Mouse (Mus musculus): ENCODE measurements around the gene Fbn1. TPM values are rescaled to one million over a fixed set of nuclear protein-coding genes. Genes with fewer than 3 reads are reported as not detected.
A peak's percentile ranks its signal among the peaks of the same experiment; 100 is the strongest.
"Not testable (repeated sequence)": the region's sequence is repeated elsewhere in the genome, so short reads cannot be mapped to it uniquely, and the experiment has no call there.

Gene Fbn1
- polyA plus RNA-seq, 1 experiment from 2014 or later = 14.8 TPM

DNA sequence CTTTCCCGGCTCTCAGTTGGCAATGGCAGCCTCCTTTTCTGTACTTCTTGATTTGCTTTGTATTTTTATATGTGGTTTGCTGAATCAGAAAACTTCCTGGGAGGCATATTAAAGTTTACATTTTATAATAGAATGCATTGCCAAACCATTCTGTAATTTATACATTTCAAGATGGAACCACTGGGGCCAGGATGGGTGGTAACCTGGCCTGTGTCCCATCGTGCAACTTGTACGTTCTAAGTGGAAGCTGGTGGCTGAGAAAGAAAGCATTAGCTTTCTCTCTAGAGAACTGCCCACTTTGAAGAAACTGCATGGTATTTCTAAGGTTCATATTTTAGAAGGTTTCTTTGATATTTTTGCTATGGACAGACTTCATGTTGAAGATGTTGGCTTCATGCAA lies 212.3 kb downstream of the Fbn1 start:
- Histone ChIP-seq H3K9ac (ENCODE audit: low read length) (no peak overlapping the region), H3K4me2 (ENCODE audit: low read depth, low read length) (no peak overlapping the region), H3K36me3 (ENCODE audit: control insufficient read depth, insufficient read depth) (no peaks in the 10 kb centered on the region), H3K27ac (ENCODE audit: low read length) (no peak overlapping the region), H3K4me1 (ENCODE audit: control insufficient read depth, insufficient read depth, low read length) (no peaks in the 10 kb centered on the region), H3K9me3 (replicated peaks; ENCODE audit: control insufficient read depth, low read length) (no peaks in the 10 kb centered on the region), H3K4me3 (ENCODE audit: low read length) (no peak overlapping the region), H3K27me3 (ENCODE audit: control insufficient read depth, insufficient read depth, low read length) (no peaks in the 10 kb centered on the region)
- 74% methylated on average over 3 of the region's 3 CpGs for WGBS
- ATAC-seq (replicated peaks; ENCODE audit: extremely low read depth, insufficient read depth, low FRiP score) = no peak

DNA sequence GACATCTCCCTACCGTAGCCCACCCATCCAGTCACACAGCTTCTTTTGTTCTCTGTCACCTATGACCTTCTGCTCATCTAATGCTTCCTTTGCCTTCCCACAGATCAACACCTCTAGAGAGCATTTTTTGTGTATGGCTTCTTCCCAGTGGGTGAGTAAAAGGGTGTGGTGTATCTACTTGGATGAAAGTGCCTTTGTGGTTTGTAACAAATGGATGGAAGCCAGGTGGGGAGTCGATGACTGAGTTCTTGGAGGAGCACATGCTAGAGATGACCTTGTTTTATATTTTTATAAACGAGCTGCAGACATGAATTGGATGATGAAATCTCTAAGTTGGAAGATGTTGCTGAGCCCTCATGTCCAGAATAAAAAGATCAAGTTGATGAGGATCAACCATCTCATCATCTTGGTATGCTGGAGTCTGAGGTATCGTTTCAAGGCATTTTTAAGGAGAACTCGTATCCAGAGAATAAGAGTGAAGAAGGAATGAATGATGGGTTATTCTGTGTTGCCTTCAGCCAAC lies 213.8 kb downstream of the Fbn1 start:
- Histone ChIP-seq H3K27ac (ENCODE audit: low read length) (no peak overlapping the region), H3K4me1 (ENCODE audit: control insufficient read depth, insufficient read depth, low read length) (no peaks in the 10 kb centered on the region), H3K4me2 (ENCODE audit: low read depth, low read length) (no peak overlapping the region), H3K36me3 (ENCODE audit: control insufficient read depth, insufficient read depth) (no peaks in the 10 kb centered on the region), H3K9ac (ENCODE audit: low read length) (no peak overlapping the region), H3K27me3 (ENCODE audit: control insufficient read depth, insufficient read depth, low read length) (no peaks in the 10 kb centered on the region), H3K9me3 (replicated peaks; ENCODE audit: control insufficient read depth, low read length) (no peaks in the 10 kb centered on the region), H3K4me3 (ENCODE audit: low read length) (no peak overlapping the region)
- ATAC-seq (replicated peaks; ENCODE audit: extremely low read depth, insufficient read depth, low FRiP score) = no peak
- 77% methylated on average over 5 of the region's 5 CpGs for WGBS

- no peaks in the 10 kb centered on the region for H3K36me3 ChIP-seq (ENCODE audit: control insufficient read depth, insufficient read depth)
- no peak for ATAC-seq (replicated peaks; ENCODE audit: extremely low read depth, insufficient read depth, low FRiP score)
- H3K27me3 ChIP-seq (ENCODE audit: control insufficient read depth, insufficient read depth, low read length) = no peaks in the 10 kb centered on the region
- 37% methylated on average over 7 of the region's 7 CpGs for WGBS
- no peak overlapping the region for H3K9ac ChIP-seq (ENCODE audit: low read length)
- no peaks in the 10 kb centered on the region for H3K4me1 ChIP-seq (ENCODE audit: control insufficient read depth, insufficient read depth, low read length)
- no peak overlapping the region for H3K4me2 ChIP-seq (ENCODE audit: low read depth, low read length)
- no peak overlapping the region for H3K27ac ChIP-seq (ENCODE audit: low read length)
- H3K9me3 ChIP-seq (replicated peaks; ENCODE audit: control insufficient read depth, low read length) = no peaks in the 10 kb centered on the region
- no peak overlapping the region for H3K4me3 ChIP-seq (ENCODE audit: low read length)
Observed at GRCm38 (mm10) chr2:125292616-125293015, 215.2 kb downstream of the Fbn1 start.

- no peak for ATAC-seq (replicated peaks; ENCODE audit: extremely low read depth, insufficient read depth, low FRiP score)
- Histone ChIP-seq H3K27ac (ENCODE audit: low read length) (no peak overlapping the region), H3K9ac (ENCODE audit: low read length) (no peak overlapping the region), H3K4me2 (ENCODE audit: low read depth, low read length) (no peak overlapping the region), H3K9me3 (replicated peaks; ENCODE audit: control insufficient read depth, low read length) (no peaks in the 10 kb centered on the region), H3K27me3 (ENCODE audit: control insufficient read depth, insufficient read depth, low read length) (no peaks in the 10 kb centered on the region), H3K4me1 (ENCODE audit: control insufficient read depth, insufficient read depth, low read length) (no peaks in the 10 kb centered on the region), H3K4me3 (ENCODE audit: low read length) (no peak overlapping the region), H3K36me3 (ENCODE audit: control insufficient read depth, insufficient read depth) (no peaks in the 10 kb centered on the region)
- WGBS = 34% methylated on average over 1 of the region's 1 CpGs
Observed at GRCm38 (mm10) chr2:125291101-125291500, 216.7 kb downstream of the Fbn1 start.

GRCm38 (mm10) chr2:125290197-125290965 lies 217.4 kb downstream of the Fbn1 start:
- WGBS = 75% methylated on average over 10 of the region's 10 CpGs
- no peak overlapping the region for H3K9ac ChIP-seq (ENCODE audit: low read length)
- no peaks in the 10 kb centered on the region for H3K4me1 ChIP-seq (ENCODE audit: control insufficient read depth, insufficient read depth, low read length)
- H3K9me3 ChIP-seq (replicated peaks; ENCODE audit: control insufficient read depth, low read length) = no peaks in the 10 kb centered on the region
- H3K4me3 ChIP-seq (ENCODE audit: low read length) = no peak overlapping the region
- H3K27ac ChIP-seq (ENCODE audit: low read length) = no peak overlapping the region
- H3K27me3 ChIP-seq (ENCODE audit: control insufficient read depth, insufficient read depth, low read length) = no peaks in the 10 kb centered on the region
- H3K4me2 ChIP-seq (ENCODE audit: low read depth, low read length) = no peak overlapping the region
- no peaks in the 10 kb centered on the region for H3K36me3 ChIP-seq (ENCODE audit: control insufficient read depth, insufficient read depth)
- peak; percentile 52; the same call in 1 of the 2 replicates for ATAC-seq (replicated peaks; ENCODE audit: extremely low read depth, insufficient read depth, low FRiP score)

DNA sequence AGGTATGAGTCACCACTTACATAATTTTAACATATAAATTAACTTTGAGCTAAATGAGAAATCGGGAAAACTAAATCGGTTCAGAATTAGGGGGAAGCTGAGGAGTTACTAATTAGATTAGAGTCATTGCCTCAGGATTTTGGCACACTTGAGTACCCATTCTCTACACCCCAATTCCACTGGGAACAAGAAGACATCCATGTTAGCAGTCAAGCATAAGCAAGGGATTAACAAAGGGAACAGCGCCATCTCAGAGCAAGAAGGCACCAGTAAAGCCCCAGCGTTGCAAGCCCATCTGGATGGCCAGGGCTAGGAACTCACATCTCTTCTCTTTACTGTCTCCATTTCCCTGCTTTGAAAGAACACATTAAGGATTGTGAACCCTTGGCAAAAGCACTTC lies 222.0 kb downstream of the Fbn1 start:
- Histone ChIP-seq H3K36me3 (ENCODE audit: control insufficient read depth, insufficient read depth) (no peaks in the 10 kb centered on the region), H3K9ac (ENCODE audit: low read length) (no peak overlapping the region)
- WGBS = 84% methylated on average over 4 of the region's 4 CpGs

GRCm38 (mm10) chr2:125282334-125283206 lies 225.2 kb downstream of the Fbn1 start:
- WGBS = 58% methylated on average over 14 of the region's 14 CpGs
- no peak for ATAC-seq (replicated peaks; ENCODE audit: extremely low read depth, insufficient read depth, low FRiP score)
- Histone ChIP-seq H3K27ac (ENCODE audit: low read length) (no peak overlapping the region), H3K9me3 (replicated peaks; ENCODE audit: control insufficient read depth, low read length) (no peaks in the 10 kb centered on the region), H3K27me3 (ENCODE audit: control insufficient read depth, insufficient read depth, low read length) (no peaks in the 10 kb centered on the region), H3K4me2 (ENCODE audit: low read depth, low read length) (peak overlapping the region; percentile 32), H3K4me1 (ENCODE audit: control insufficient read depth, insufficient read depth, low read length) (0 out of 2 replicates have a peak, but pooled peaks cover 5% of the 10 kb centered on the region), H3K36me3 (ENCODE audit: control insufficient read depth, insufficient read depth) (no peaks in the 10 kb centered on the region), H3K4me3 (ENCODE audit: low read length) (no peak overlapping the region), H3K9ac (ENCODE audit: low read length) (no peak overlapping the region)

More for the DNA sequence above, 222.0 kb downstream of the Fbn1 start:
- Histone ChIP-seq H3K27me3 (ENCODE audit: control insufficient read depth, insufficient read depth, low read length) (no peaks in the 10 kb centered on the region), H3K9me3 (replicated peaks; ENCODE audit: control insufficient read depth, low read length) (no peaks in the 10 kb centered on the region), H3K4me2 (ENCODE audit: low read depth, low read length) (no peak overlapping the region), H3K27ac (ENCODE audit: low read length) (no peak overlapping the region), H3K4me3 (ENCODE audit: low read length) (no peak overlapping the region), H3K4me1 (ENCODE audit: control insufficient read depth, insufficient read depth, low read length) (0 out of 2 replicates have a peak, but pooled peaks cover 2% of the 10 kb centered on the region)
- no peak for ATAC-seq (replicated peaks; ENCODE audit: extremely low read depth, insufficient read depth, low FRiP score)

GRCm38 (mm10) chr2:125279995-125280394 lies 227.8 kb downstream of the Fbn1 start:
- not testable (repeated sequence) for H3K9ac ChIP-seq (ENCODE audit: low read length); H3K4me3 ChIP-seq (ENCODE audit: low read length); H3K27me3 ChIP-seq (ENCODE audit: control insufficient read depth, insufficient read depth, low read length); H3K9me3 ChIP-seq (replicated peaks; ENCODE audit: control insufficient read depth, low read length); H3K27ac ChIP-seq (ENCODE audit: low read length); H3K36me3 ChIP-seq (ENCODE audit: control insufficient read depth, insufficient read depth); H3K4me2 ChIP-seq (ENCODE audit: low read depth, low read length); H3K4me1 ChIP-seq (ENCODE audit: control insufficient read depth, insufficient read depth, low read length); ATAC-seq (replicated peaks; ENCODE audit: extremely low read depth, insufficient read depth, low FRiP score)
- 66% methylated on average over 9 of the region's 9 CpGs for WGBS

DNA sequence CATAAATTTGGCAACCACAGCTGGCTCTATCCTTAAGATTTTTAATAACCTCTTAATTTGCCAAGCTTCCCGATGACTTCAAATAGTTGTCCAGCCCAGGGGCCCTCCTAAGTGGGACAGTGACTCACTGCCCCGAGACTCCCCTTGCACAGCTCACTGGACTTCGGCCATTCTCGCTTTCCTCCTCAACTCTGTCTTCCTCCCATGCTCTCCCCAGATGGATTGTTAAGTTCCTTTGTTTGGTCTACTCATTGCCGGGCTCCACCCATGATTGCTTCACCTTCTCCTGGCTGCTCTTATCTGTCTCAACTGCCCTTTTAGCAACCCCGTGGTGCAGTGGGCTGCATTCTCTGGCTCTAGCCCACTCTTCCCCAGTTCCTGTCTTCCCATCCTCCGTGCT lies 229.3 kb downstream of the Fbn1 start:
- Histone ChIP-seq H3K4me1 (ENCODE audit: control insufficient read depth, insufficient read depth, low read length) (0 out of 2 replicates have a peak, but pooled peaks cover 2% of the 10 kb centered on the region), H3K36me3 (ENCODE audit: control insufficient read depth, insufficient read depth) (no peaks in the 10 kb centered on the region), H3K4me2 (ENCODE audit: low read depth, low read length) (no peak overlapping the region), H3K27ac (ENCODE audit: low read length) (no peak overlapping the region), H3K9ac (ENCODE audit: low read length) (no peak overlapping the region), H3K27me3 (ENCODE audit: control insufficient read depth, insufficient read depth, low read length) (no peaks in the 10 kb centered on the region), H3K4me3 (ENCODE audit: low read length) (no peak overlapping the region), H3K9me3 (replicated peaks; ENCODE audit: control insufficient read depth, low read length) (no peaks in the 10 kb centered on the region)
- ATAC-seq (replicated peaks; ENCODE audit: extremely low read depth, insufficient read depth, low FRiP score) = peak; percentile 49
- WGBS = 35% methylated on average over 7 of the region's 7 CpGs
